Mouse (Mus musculus) ES-E14 (cell line): Measurements from ENCODE around the gene Jmjd8. TPM values are rescaled to one million over a fixed set of nuclear protein-coding genes. Genes with fewer than 3 reads are reported as not detected.

Experiments used
- DNase-seq: peaks from one replicate; pipeline ENCODE4 v3.0.0-alpha.2; 2013; ENCODE audit warnings: low read depth, low spot score
- H3K27ac ChIP-seq: 2 replicates; pipeline ENCODE4 v1.5.1; 2012; ENCODE audit warnings: low read depth, mild to moderate bottlenecking, low read length, moderate library complexity, mixed read lengths; ENCODE audit not compliant: poor library complexity, insufficient read depth, severe bottlenecking
- H3K36me3 ChIP-seq: 2 replicates; pipeline ENCODE4 v1.6.1; 2012; ENCODE audit warnings: mild to moderate bottlenecking, low read length, moderate library complexity, mixed read lengths; ENCODE audit not compliant: control insufficient read depth, poor library complexity, insufficient read depth, severe bottlenecking
- H3K4me1 ChIP-seq, 2 experiments: fragments of 150-350 bp in 1 of 2; sonication (generic) in 1 of 2; 2 replicates each; pipeline ENCODE4 v1.6.1; 2012; ENCODE audit warnings: low read length in 2 of 2, mild to moderate bottlenecking in 1 of 2, mixed read lengths in 1 of 2; ENCODE audit not compliant: control insufficient read depth in 2 of 2, insufficient read depth in 2 of 2, poor library complexity in 1 of 2
- H3K4me3 ChIP-seq, 2 experiments: fragments of 150-350 bp in 1 of 2; sonication (generic) in 1 of 2; 2 replicates each; pipeline ENCODE4 v1.5.1; 2012; ENCODE audit warnings: low read length in 2 of 2, low read depth in 1 of 2, mild to moderate bottlenecking in 1 of 2, mixed read lengths in 1 of 2; ENCODE audit not compliant: insufficient read depth in 1 of 2, poor library complexity in 1 of 2, severe bottlenecking in 1 of 2
- H3K9ac ChIP-seq: 2 replicates; pipeline ENCODE4 v1.6.1; 2012; ENCODE audit warnings: low read depth, mild to moderate bottlenecking, low read length, mixed read lengths; ENCODE audit not compliant: poor library complexity, insufficient read depth, severe bottlenecking
- H3K9me3 ChIP-seq: fragments of 150-350 bp; sonication (generic); 2 replicates; pipeline ENCODE4 v1.6.1; 2012; ENCODE audit warnings: low read depth, mild to moderate bottlenecking, low read length; ENCODE audit not compliant: control insufficient read depth, insufficient read depth
- CHD2 ChIP-seq: IDR thresholded peaks from 2 replicates; pipeline ENCODE4 v1.6.1; 2014; ENCODE audit warnings: mild to moderate bottlenecking, low read depth, low read length, inconsistent platforms
- HCFC1 ChIP-seq: IDR thresholded peaks from 2 replicates; pipeline ENCODE4 v1.6.1; 2012; ENCODE audit warnings: low read length, inconsistent platforms, borderline replicate concordance; ENCODE audit not compliant: insufficient read depth
- MAFK ChIP-seq: IDR thresholded peaks from 2 replicates; pipeline ENCODE4 v1.6.1; 2014; ENCODE audit warnings: mild to moderate bottlenecking, low read depth, low read length, inconsistent platforms; ENCODE audit not compliant: insufficient read depth
- ZC3H11A ChIP-seq: IDR thresholded peaks from 2 replicates; pipeline ENCODE4 v1.6.1; 2012; ENCODE audit warnings: low read depth, mild to moderate bottlenecking, inconsistent platforms, low read length, borderline replicate concordance
- ZNF384 ChIP-seq: IDR thresholded peaks from 2 replicates; pipeline ENCODE4 v1.6.1; 2012; ENCODE audit warnings: low read depth, low read length, inconsistent platforms
- in situ Hi-C, 2 experiments: fragments of 600-800 bp; cut with MboI; formaldehyde crosslinking; loops; one replicate each; pipeline ENCODE4 v1.15.1; 2025; ENCODE audit warnings: low sequenced_read_pairs in 2 of 2, inconsistent platforms in 1 of 2; ENCODE audit not compliant: unreplicated experiment in 2 of 2
- total RNA-seq: library from RNA; depleted of rRNA; stranded (reverse); fragments of 300-350 nt; gene quantifications from 2 replicates; pipeline ENCODE4 v1.2.3, GENCODE M21; 2012

The Jmjd8 gene
- total RNA-seq, 1 experiment: 25.1 TPM

GRCm38 (mm10) chr17:25817662-25818061 is 11.0 kb upstream of the Jmjd8 start:
- TF ChIP-seq ZNF384 (no peak), MAFK (no peak), ZC3H11A (no peak), CHD2 (no peak), HCFC1 (no peak)
- no peak for DNase-seq
- H3K4me1 ChIP-seq: peaks cover 2 to 9% of the 10 kb centered on the region in 2 experiments; a peak in 2 of 4 replicates
- H3K9ac ChIP-seq: no peak overlapping the region
- in situ Hi-C loops: no loop called here
- H3K4me3 ChIP-seq: no peak overlapping the region
- no peak overlapping the region for H3K27ac ChIP-seq
- H3K9me3 ChIP-seq: no peaks in the 10 kb centered on the region
- H3K36me3 ChIP-seq: no peaks in the 10 kb centered on the region

GRCm38 (mm10) chr17:25818851-25819780 is 9.6 kb upstream of the Jmjd8 start:
- Histone ChIP-seq H3K36me3 (no peaks in the 10 kb centered on the region), H3K9me3 (no peaks in the 10 kb centered on the region), H3K27ac (no peak overlapping the region), H3K4me3 (peak overlapping the region; percentile 61 to 67), H3K9ac (peak overlapping the region; percentile 29), H3K4me1 (peaks cover 2 to 11% of the 10 kb centered on the region in 2 experiments; a peak in 2 of 4 replicates)
- TF ChIP-seq ZNF384 (no peak), CHD2 (no peak), HCFC1 (no peak), ZC3H11A (no peak), MAFK (no peak)
- in situ Hi-C loops: no loop called here
- DNase-seq: no peak

- Histone ChIP-seq H3K9me3 (no peaks in the 10 kb centered on the region), H3K27ac (no peak within 1 kb of the TSS), H3K36me3 (peaks cover 22% of the 10 kb centered on the region; the same call in 1 of the 2 replicates), H3K9ac (peak within 1 kb of the TSS; percentile 78), H3K4me1 (peaks cover 0 to 27% of the 10 kb centered on the region in 2 experiments; a peak in 2 of 4 replicates), H3K4me3 (peak within 1 kb of the TSS; percentile 78 to 98)
- TF ChIP-seq ZNF384: no peak
- TF ChIP-seq HCFC1: peak; percentile 82
- in situ Hi-C loops: no loop called here
- peak; percentile 86 for DNase-seq
Observed at GRCm38 (mm10) chr17:25823452-25823851, 5.2 kb upstream of the Jmjd8 start, which contains the start of gene Wdr24. Wdr24 (plus strand) TSS chr17:25823627.

GRCm38 (mm10) chr17:25824362-25825142 is 4.1 kb upstream of the Jmjd8 start:
- Histone ChIP-seq H3K27ac (no peak overlapping the region), H3K4me1 (peaks cover 0 to 23% of the 10 kb centered on the region in 2 experiments; a peak in 2 of 4 replicates), H3K4me3 (peak overlapping the region; percentile 78 to 98), H3K9me3 (no peaks in the 10 kb centered on the region), H3K9ac (peak overlapping the region; percentile 78), H3K36me3 (peaks cover 23% of the 10 kb centered on the region; the same call in 1 of the 2 replicates)
- in situ Hi-C loops: no loop called here
- DNase-seq: no peak
- no peak for TF ChIP-seq MAFK
- no peak for TF ChIP-seq ZC3H11A
- TF ChIP-seq ZNF384: no peak
- no peak for TF ChIP-seq HCFC1
- no peak for TF ChIP-seq CHD2
